Mouse (Mus musculus) small intestine, adult 2 months (tissue): Measurements from ENCODE around the gene Ankle2. TPM values are rescaled to one million over a fixed set of nuclear protein-coding genes. Genes with fewer than 3 reads are reported as not detected.

ENCODE experiments used
- H3K27ac ChIP-seq: fragments of 200-500 bp; 2 replicates; pipeline ENCODE4 v1.5.1; 2012; ENCODE audit warnings: low read depth, low read length, control low read depth, inconsistent platforms; ENCODE audit not compliant: insufficient read depth
- H3K27me3 ChIP-seq: fragments of 200-500 bp; 2 replicates; pipeline ENCODE4 v1.6.1; 2012; ENCODE audit warnings: mild to moderate bottlenecking, moderate library complexity, low read length, inconsistent platforms; ENCODE audit not compliant: control insufficient read depth, insufficient read depth
- H3K36me3 ChIP-seq: fragments of 200-500 bp; 2 replicates; pipeline ENCODE4 v1.6.1; 2012; ENCODE audit warnings: mild to moderate bottlenecking, low read length, control low read depth, inconsistent platforms; ENCODE audit not compliant: control insufficient read depth, insufficient read depth
- H3K4me1 ChIP-seq: fragments of 200-500 bp; 2 replicates; pipeline ENCODE4 v1.6.1; 2012; ENCODE audit warnings: low read length, inconsistent platforms, mixed read lengths; ENCODE audit not compliant: control insufficient read depth, insufficient read depth, insufficient read length
- H3K4me3 ChIP-seq: fragments of 200-500 bp; 2 replicates; pipeline ENCODE4 v1.5.1; 2012; ENCODE audit warnings: low read depth, mild to moderate bottlenecking, control low read depth, inconsistent platforms, low read length, moderate library complexity
- CTCF ChIP-seq: fragments of 200-500 bp; IDR thresholded peaks from 2 replicates; pipeline ENCODE4 v1.5.1; 2012; ENCODE audit warnings: low read depth, mild to moderate bottlenecking, control low read depth, inconsistent platforms, low read length, moderate library complexity, mixed read lengths; ENCODE audit not compliant: insufficient replicate concordance, insufficient read length; ENCODE audit errors: extremely low read depth
- POLR2A ChIP-seq: fragments of 200-500 bp; IDR thresholded peaks from 2 replicates; pipeline ENCODE4 v1.6.1; 2012; ENCODE audit warnings: low read depth, mild to moderate bottlenecking, control low read depth, inconsistent platforms, low read length, moderate library complexity
- WGBS: fragments of 180-500 bp; shearing (Covaris S2); methylation state at CpG from one replicate; pipeline ENCODE4 v1.1.7; 2018; 5-methylcytosine and 5-hydroxymethylcytosine counted together
- polyA plus RNA-seq: library from polyadenylated mRNA; depleted of rRNA; stranded (reverse); fragments of >200 nt; gene quantifications from 2 replicates; pipeline ENCODE4 v1.2.3, GENCODE M21; 2012; rRNA removed

The Ankle2 gene
- polyA plus RNA-seq = 2.8 and 4.6 TPM in 2 replicates

DNA sequence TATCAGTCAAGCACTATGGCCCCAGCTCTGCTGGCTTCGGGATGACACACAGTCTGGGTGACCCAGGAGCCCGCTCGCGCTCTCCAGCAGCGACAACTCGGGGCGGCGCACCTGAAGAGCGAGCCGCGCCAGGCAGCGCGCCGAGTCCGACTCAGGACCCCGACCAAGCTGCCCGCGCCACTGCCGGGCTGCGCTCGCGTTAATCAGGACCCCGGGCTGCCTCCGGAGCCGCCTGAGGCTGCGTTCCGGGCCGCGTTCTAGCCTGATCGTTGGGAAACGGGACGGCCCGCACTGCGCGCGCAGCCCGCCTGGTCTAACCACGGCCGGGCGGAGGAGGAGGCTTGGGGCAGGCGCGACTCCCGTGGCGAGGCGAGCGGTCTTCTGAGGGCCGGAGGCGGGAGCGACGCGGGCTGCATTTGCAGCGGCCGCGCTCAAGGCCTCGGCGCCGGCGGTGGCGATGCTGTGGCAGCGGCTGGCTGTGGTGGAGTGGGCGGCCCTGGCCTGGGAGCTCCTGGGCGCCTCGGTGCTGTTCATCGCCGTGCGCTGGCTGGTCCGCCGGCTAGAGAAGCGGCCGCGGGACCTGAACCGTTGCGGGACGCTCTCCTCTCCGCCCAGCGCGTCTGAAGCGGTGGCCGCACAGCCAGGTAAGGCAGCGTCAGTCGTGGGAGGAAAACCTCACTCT lies at the start of gene Ankle2:
Ankle2 (plus strand) TSS at position 225 of the 682 bp plus-strand sequence.
- Histone ChIP-seq H3K27ac (peak within 1 kb of the TSS; percentile 78), H3K36me3 (peaks cover 11% of the 10 kb centered on the region), H3K4me1 (no peaks in the 10 kb centered on the region), H3K27me3 (no peaks in the 10 kb centered on the region), H3K4me3 (peak within 1 kb of the TSS; percentile 99)
- under 1% methylated on average over 75 of the region's 81 CpGs for WGBS
- no peak for TF ChIP-seq CTCF
- peak; percentile 41; the same call in 1 of the 2 replicates for TF ChIP-seq POLR2A

DNA sequence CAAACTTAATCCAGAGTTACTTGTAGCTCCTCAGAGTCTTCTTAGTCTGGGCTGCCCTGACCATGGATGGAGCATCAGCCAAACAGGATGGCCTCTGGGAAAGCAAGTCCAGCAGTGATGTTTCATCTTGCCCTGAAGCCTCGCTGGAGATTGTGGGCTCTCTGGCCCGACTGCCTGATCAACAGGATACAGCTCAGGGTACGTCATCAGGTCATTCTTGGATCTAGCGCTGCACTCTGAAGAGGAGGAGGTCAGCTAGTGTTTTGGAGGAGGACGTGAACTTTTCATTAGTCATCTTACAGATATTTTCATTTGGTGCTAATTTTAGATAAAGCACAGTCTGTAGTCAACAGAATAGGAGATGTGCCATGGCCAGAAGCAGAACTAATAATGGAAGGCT lies 49.1 kb upstream of the Ankle2 start:
- Histone ChIP-seq H3K36me3 (peaks cover 23% of the 10 kb centered on the region), H3K4me3 (no peak overlapping the region), H3K4me1 (peaks cover 3% of the 10 kb centered on the region; the same call in 1 of the 2 replicates), H3K27me3 (no peaks in the 10 kb centered on the region), H3K27ac (no peak overlapping the region)
- 80% methylated on average over 5 of the region's 5 CpGs for WGBS
- no peak for TF ChIP-seq CTCF
- no peak for TF ChIP-seq POLR2A

DNA sequence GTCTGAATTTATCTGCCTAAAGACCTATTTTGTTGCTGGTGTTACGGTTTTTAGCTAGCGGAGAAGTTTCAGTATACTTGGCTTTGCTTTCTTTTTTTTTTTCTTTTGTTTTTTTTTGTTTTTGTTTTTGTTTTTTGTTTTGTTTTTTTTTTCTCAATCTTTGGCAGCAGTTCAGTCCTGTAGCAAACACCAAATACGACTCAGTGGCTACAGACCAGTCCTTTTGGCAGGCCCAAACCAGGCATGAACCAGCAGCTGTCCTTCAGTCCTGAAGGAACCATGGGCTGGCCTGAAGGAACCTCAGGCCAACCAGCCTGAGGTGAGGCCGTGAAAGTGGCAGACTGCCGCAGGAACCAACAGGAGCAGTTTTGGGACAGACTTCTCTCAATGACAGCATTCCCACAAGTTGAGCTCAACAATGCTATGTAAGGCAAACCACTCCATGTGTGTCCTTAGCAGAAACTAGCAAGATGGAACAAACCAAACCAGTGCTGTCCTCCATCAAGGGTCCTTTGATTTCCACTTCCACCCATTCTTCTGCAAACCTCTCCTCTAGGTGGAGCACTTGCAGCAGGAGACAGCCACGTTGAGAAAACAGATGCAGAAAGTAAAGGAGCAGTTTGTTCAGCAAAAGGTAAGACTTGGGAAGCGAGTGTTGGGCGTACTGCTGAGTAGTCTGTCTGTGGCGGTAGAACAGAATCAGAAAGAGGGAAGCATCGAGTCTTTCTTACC lies 27.5 kb upstream of the Ankle2 start:
- H3K36me3 ChIP-seq = peaks cover 63% of the 10 kb centered on the region
- WGBS = 85% methylated on average over 10 of the region's 10 CpGs
- H3K27me3 ChIP-seq = no peaks in the 10 kb centered on the region
- H3K27ac ChIP-seq = no peak overlapping the region
- H3K4me3 ChIP-seq = no peak overlapping the region
- no peaks in the 10 kb centered on the region for H3K4me1 ChIP-seq
- TF ChIP-seq POLR2A = no peak

DNA sequence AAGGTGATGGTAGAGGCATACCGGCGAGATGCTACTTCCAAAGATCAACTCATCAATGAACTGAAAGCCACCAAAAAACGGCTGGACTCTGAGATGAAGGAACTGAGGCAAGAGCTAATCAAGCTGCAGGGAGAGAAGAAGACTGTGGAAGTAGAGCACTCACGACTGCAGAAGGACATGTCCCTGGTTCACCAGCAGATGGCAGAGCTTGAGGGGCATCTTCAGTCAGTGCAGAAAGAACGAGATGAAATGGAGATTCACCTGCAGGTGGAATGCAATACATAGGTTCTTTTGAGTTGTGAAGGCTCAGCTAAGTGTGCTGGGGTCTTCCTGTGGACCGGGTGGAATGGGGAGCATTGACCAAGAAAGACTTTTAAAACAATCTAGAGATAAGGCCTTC lies 26.0 kb upstream of the Ankle2 start:
- Histone ChIP-seq H3K27ac (no peak overlapping the region), H3K36me3 (peaks cover 74% of the 10 kb centered on the region), H3K27me3 (no peaks in the 10 kb centered on the region), H3K4me1 (no peaks in the 10 kb centered on the region), H3K4me3 (no peak overlapping the region)
- TF ChIP-seq POLR2A (no peak), CTCF (peak; percentile 30; the same call in 1 of the 2 replicates)
- 75% methylated on average over 6 of the region's 6 CpGs for WGBS

DNA sequence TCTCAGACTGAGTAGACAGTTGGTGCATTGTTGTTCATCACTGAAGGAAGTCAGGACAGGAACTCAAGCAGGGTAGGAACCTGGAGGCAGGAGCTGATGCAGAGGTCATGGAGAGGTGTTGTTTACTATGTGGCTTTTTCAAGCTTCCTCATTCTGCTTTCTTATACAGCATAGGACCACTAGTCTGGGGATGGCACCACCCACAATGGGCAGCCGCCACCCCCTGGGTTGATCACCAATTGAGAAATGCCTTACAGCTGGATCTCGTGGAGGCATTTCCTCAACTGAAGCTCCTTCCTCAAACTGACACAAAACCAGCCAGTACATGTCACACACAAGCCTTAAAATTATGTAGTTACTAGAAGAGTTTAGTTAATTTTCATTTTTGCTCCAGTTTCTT lies 19.5 kb upstream of the Ankle2 start:
- H3K27ac ChIP-seq = no peak overlapping the region
- WGBS = 81% methylated on average over 2 of the region's 2 CpGs
- peaks cover 80% of the 10 kb centered on the region for H3K36me3 ChIP-seq
- H3K4me3 ChIP-seq = no peak overlapping the region
- no peaks in the 10 kb centered on the region for H3K4me1 ChIP-seq
- TF ChIP-seq CTCF = no peak
- no peak for TF ChIP-seq POLR2A
- no peaks in the 10 kb centered on the region for H3K27me3 ChIP-seq

DNA sequence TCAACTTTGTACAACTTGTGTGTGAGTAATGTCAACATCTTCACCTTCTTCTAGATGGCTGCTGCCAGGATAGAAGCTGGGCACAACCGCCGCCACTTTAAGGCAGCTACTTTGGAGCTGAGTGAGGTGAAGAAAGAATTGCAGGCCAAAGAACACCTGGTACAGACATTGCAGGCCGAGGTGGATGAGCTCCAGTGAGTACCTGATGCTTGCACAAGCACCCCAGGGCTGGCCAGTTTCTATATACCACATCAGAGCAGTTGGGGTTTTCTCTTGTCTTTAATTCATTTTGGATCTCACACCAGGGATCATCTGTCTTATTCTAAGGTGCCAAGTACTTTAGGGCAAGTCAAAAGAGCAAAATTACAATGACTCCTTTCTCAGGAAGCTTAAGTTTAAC lies 14.0 kb upstream of the Ankle2 start:
- Histone ChIP-seq H3K4me1 (no peaks in the 10 kb centered on the region), H3K4me3 (no peak overlapping the region), H3K27me3 (no peaks in the 10 kb centered on the region), H3K27ac (no peak overlapping the region), H3K36me3 (peaks cover 80% of the 10 kb centered on the region)
- WGBS = 91% methylated on average over 3 of the region's 3 CpGs
- TF ChIP-seq POLR2A = no peak
- no peak for TF ChIP-seq CTCF

DNA sequence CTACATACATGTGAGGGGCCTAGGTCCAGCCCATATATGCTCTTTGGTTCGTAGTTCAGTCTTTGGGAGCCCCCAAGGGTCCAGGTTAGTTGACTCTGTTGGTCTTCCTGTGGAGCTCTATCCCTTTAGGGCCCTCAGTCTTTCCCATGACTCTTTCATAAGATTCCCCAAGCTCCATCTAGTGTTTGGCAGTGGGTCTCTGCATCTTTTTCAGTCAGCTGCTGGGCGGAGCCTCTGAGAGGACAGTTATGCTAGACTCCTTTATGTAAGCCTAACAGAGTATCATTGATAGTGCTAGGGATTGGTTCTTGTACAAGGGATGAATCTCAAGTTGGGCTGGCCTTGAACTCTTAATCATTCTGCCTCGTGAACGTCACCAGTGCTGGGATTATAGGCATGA lies 10.5 kb upstream of the Ankle2 start:
- Histone ChIP-seq H3K4me3 (no peak overlapping the region), H3K27me3 (no peaks in the 10 kb centered on the region), H3K36me3 (peaks cover 72% of the 10 kb centered on the region), H3K27ac (no peak overlapping the region), H3K4me1 (no peaks in the 10 kb centered on the region)
- TF ChIP-seq CTCF (no peak), POLR2A (no peak)
- WGBS = 94% methylated on average over 4 of the region's 4 CpGs
